Mouse (Mus musculus): ENCODE results near the gene Hs1bp3.

The Hs1bp3 gene

GRCm38 (mm10) chr12:8337286-8338060 lies 24.2 kb downstream of the Hs1bp3 start:
- DNase-seq = peak in 1 of 2 experiments; percentile 3

GRCm38 (mm10) chr12:8338491-8338890 lies 25.3 kb downstream of the Hs1bp3 start:
- no peak for DNase-seq

GRCm38 (mm10) chr12:8338918-8339317 lies 25.7 kb downstream of the Hs1bp3 start:
- DNase-seq = no peak

GRCm38 (mm10) chr12:8339591-8340319 lies 26.5 kb downstream of the Hs1bp3 start:
- DNase-seq = no peak

GRCm38 (mm10) chr12:8341008-8341407 lies 27.8 kb downstream of the Hs1bp3 start:
- DNase-seq = no peak

GRCm38 (mm10) chr12:8343381-8343780 lies 30.1 kb downstream of the Hs1bp3 start:
- no peak for DNase-seq

GRCm38 (mm10) chr12:8344897-8345296 lies 31.7 kb downstream of the Hs1bp3 start:
- DNase-seq = peak; percentile 73 to 83

GRCm38 (mm10) chr12:8345539-8345938 lies 32.3 kb downstream of the Hs1bp3 start:
- no peak for DNase-seq

- no peak for DNase-seq
Measured at GRCm38 (mm10) chr12:8347746-8348462, 34.7 kb downstream of the Hs1bp3 start.

- peak; percentile 55 to 75 for DNase-seq
Measured at GRCm38 (mm10) chr12:8348733-8349513, 35.7 kb downstream of the Hs1bp3 start.

GRCm38 (mm10) chr12:8351025-8351903 lies 38.0 kb downstream of the Hs1bp3 start:
- peak; percentile 75 to 86 for DNase-seq

- DNase-seq = no peak
Measured at GRCm38 (mm10) chr12:8353071-8353470, 39.8 kb downstream of the Hs1bp3 start.

- DNase-seq = no peak
Measured at GRCm38 (mm10) chr12:8354187-8354586, 41.0 kb downstream of the Hs1bp3 start.

GRCm38 (mm10) chr12:8355011-8355410 lies 41.8 kb downstream of the Hs1bp3 start:
- no peak for DNase-seq

GRCm38 (mm10) chr12:8357449-8357848 lies 44.2 kb downstream of the Hs1bp3 start:
- peak; percentile 80 to 88 for DNase-seq

- no peak for DNase-seq
Measured at GRCm38 (mm10) chr12:8358344-8358966, 45.2 kb downstream of the Hs1bp3 start.

GRCm38 (mm10) chr12:8359418-8360112 lies 46.3 kb downstream of the Hs1bp3 start:
- DNase-seq = no peak

GRCm38 (mm10) chr12:8361866-8362265 lies 48.6 kb downstream of the Hs1bp3 start:
- no peak for DNase-seq

GRCm38 (mm10) chr12:8362400-8362799 lies 49.2 kb downstream of the Hs1bp3 start:
- no peak for DNase-seq

- DNase-seq = no peak
Measured at GRCm38 (mm10) chr12:8364321-8364838, 51.1 kb downstream of the Hs1bp3 start.

All from lung, adult 18-20 months (tissue).